Mouse (Mus musculus) CD4-positive, CD25-positive, alpha-beta regulatory T cell, adult 2 months (primary cell): ENCODE measurements around the gene Src.
A peak's percentile ranks its signal among the peaks of the same experiment; 100 is the strongest.

Source experiments
- DNase-seq: peaks from one replicate; pipeline ENCODE4 v3.0.0-alpha.2; 2012; ENCODE audit warnings: low read depth, low spot score

The Src gene

GRCm38 (mm10) chr2:157436496-157436895 lies 18.3 kb downstream of the Src start:
- no peak for DNase-seq

GRCm38 (mm10) chr2:157437123-157437522 lies 18.9 kb downstream of the Src start:
- no peak for DNase-seq

GRCm38 (mm10) chr2:157441363-157441762 lies 23.1 kb downstream of the Src start:
- peak; percentile 24 for DNase-seq

GRCm38 (mm10) chr2:157447297-157448158 lies 29.3 kb downstream of the Src start:
- DNase-seq, result peak; percentile 91

GRCm38 (mm10) chr2:157448356-157448755 lies 30.1 kb downstream of the Src start:
- peak; percentile 37 for DNase-seq

- no peak for DNase-seq
Measured at GRCm38 (mm10) chr2:157450905-157451304, 32.7 kb downstream of the Src start.

- DNase-seq, result no peak
Measured at GRCm38 (mm10) chr2:157451372-157452040, 33.3 kb downstream of the Src start.

- DNase-seq, result peak; percentile 95
Measured at GRCm38 (mm10) chr2:157457100-157457806, 39.0 kb downstream of the Src start.

- DNase-seq, result peak; percentile 87
Measured at GRCm38 (mm10) chr2:157458472-157458871, 40.2 kb downstream of the Src start.

GRCm38 (mm10) chr2:157459736-157460135 lies 41.5 kb downstream of the Src start:
- DNase-seq, result no peak

- DNase-seq, result no peak
Measured at GRCm38 (mm10) chr2:157462776-157463710, 44.8 kb downstream of the Src start.

- no peak for DNase-seq
Measured at GRCm38 (mm10) chr2:157463887-157464745, 45.9 kb downstream of the Src start.

GRCm38 (mm10) chr2:157464746-157465126 lies 46.5 kb downstream of the Src start:
- no peak for DNase-seq

GRCm38 (mm10) chr2:157466836-157467235 lies 48.6 kb downstream of the Src start:
- DNase-seq, result no peak

GRCm38 (mm10) chr2:157468130-157468796 lies 50.0 kb downstream of the Src start:
- peak; percentile 66 for DNase-seq

- no peak for DNase-seq
Measured at GRCm38 (mm10) chr2:157471292-157471691, 53.0 kb downstream of the Src start.

GRCm38 (mm10) chr2:157471737-157472136 lies 53.5 kb downstream of the Src start:
- no peak for DNase-seq

GRCm38 (mm10) chr2:157472469-157472868 lies 54.2 kb downstream of the Src start:
- DNase-seq, result no peak

GRCm38 (mm10) chr2:157474269-157474729 lies 56.1 kb downstream of the Src start:
- DNase-seq, result no peak
